Mouse (Mus musculus): ENCODE measurements around the gene Zfp365.

Zfp365 gene

GRCm38 (mm10) chr10:67912337-67912776 is at the start of gene Zfp365:
Gene Zfp365, minus strand, starts transcription at chr10:67912662.
- DNase-seq (ENCODE audit: low spot score) = peak; percentile 25

- DNase-seq (ENCODE audit: low spot score) = no peak
Observed at GRCm38 (mm10) chr10:67959982-67960381, 47.5 kb upstream of the Zfp365 start.

GRCm38 (mm10) chr10:67955982-67956381 is 43.5 kb upstream of the Zfp365 start:
- no peak for DNase-seq (ENCODE audit: low spot score)

- peak; percentile 29 for DNase-seq (ENCODE audit: low spot score)
Observed at GRCm38 (mm10) chr10:67951690-67952089, 39.2 kb upstream of the Zfp365 start.

GRCm38 (mm10) chr10:67950059-67950748 is 37.7 kb upstream of the Zfp365 start:
- DNase-seq (ENCODE audit: low spot score) = no peak

GRCm38 (mm10) chr10:67943513-67943912 is 31.1 kb upstream of the Zfp365 start:
- no peak for DNase-seq (ENCODE audit: low spot score)

- no peak for DNase-seq (ENCODE audit: low spot score)
Observed at GRCm38 (mm10) chr10:67939546-67939945, 27.1 kb upstream of the Zfp365 start.

GRCm38 (mm10) chr10:67937775-67938174 is 25.3 kb upstream of the Zfp365 start:
- DNase-seq (ENCODE audit: low spot score) = peak; percentile 23

- no peak for DNase-seq (ENCODE audit: low spot score)
Observed at GRCm38 (mm10) chr10:67936944-67937343, 24.5 kb upstream of the Zfp365 start.

- no peak for DNase-seq (ENCODE audit: low spot score)
Observed at GRCm38 (mm10) chr10:67932780-67933179, 20.3 kb upstream of the Zfp365 start.

GRCm38 (mm10) chr10:67931328-67931727 is 18.9 kb upstream of the Zfp365 start:
- DNase-seq (ENCODE audit: low spot score) = no peak

GRCm38 (mm10) chr10:67928584-67928983 is 16.1 kb upstream of the Zfp365 start:
- DNase-seq (ENCODE audit: low spot score) = no peak

- DNase-seq (ENCODE audit: low spot score) = no peak
Observed at GRCm38 (mm10) chr10:67927718-67928455, 15.4 kb upstream of the Zfp365 start.

- no peak for DNase-seq (ENCODE audit: low spot score)
Observed at GRCm38 (mm10) chr10:67924030-67924429, 11.6 kb upstream of the Zfp365 start.

- DNase-seq (ENCODE audit: low spot score) = no peak
Observed at GRCm38 (mm10) chr10:67921777-67922176, 9.3 kb upstream of the Zfp365 start.

- DNase-seq (ENCODE audit: low spot score) = no peak
Observed at GRCm38 (mm10) chr10:67919706-67920105, 7.2 kb upstream of the Zfp365 start.

- no peak for DNase-seq (ENCODE audit: low spot score)
Observed at GRCm38 (mm10) chr10:67918194-67918899, 5.9 kb upstream of the Zfp365 start.

GRCm38 (mm10) chr10:67917356-67917755 is 4.9 kb upstream of the Zfp365 start:
- no peak for DNase-seq (ENCODE audit: low spot score)

- no peak for DNase-seq (ENCODE audit: low spot score)
Observed at GRCm38 (mm10) chr10:67911447-67912336, 770 bp downstream of the Zfp365 start.

- DNase-seq (ENCODE audit: low spot score) = no peak
Observed at GRCm38 (mm10) chr10:67907931-67908330, 4.5 kb downstream of the Zfp365 start.

- no peak for DNase-seq (ENCODE audit: low spot score)
Observed at GRCm38 (mm10) chr10:67906926-67907325, 5.5 kb downstream of the Zfp365 start.

- no peak for DNase-seq (ENCODE audit: low spot score)
Observed at GRCm38 (mm10) chr10:67906063-67906462, 6.4 kb downstream of the Zfp365 start.
